Mouse (Mus musculus) retina, postnatal 1 day (tissue): ENCODE measurements around the gene Ehd1.

Experiments
- DNase-seq: peaks from one replicate; pipeline ENCODE4 v3.0.0-alpha.2; 2012

Gene Ehd1

DNA sequence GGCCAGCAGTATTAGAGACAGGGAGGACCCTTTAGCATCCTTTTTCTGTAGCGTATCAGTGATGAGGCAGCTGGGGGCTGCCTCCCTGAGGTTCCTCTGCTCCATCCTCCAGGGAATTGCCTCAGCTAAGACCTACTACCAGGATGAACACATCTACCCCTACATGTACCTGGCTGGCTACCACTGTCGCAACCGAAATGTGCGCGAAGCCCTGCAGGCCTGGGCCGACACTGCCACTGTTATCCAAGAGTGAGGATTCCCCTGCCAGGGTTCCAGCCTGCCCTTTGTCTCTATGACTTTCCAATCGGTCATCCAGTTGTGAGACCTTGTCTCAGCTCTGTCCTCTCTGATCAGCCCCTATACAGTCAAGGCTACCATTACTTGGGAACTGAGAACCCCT is 61.6 kb downstream of the Ehd1 start:
- DNase-seq = no peak

DNA sequence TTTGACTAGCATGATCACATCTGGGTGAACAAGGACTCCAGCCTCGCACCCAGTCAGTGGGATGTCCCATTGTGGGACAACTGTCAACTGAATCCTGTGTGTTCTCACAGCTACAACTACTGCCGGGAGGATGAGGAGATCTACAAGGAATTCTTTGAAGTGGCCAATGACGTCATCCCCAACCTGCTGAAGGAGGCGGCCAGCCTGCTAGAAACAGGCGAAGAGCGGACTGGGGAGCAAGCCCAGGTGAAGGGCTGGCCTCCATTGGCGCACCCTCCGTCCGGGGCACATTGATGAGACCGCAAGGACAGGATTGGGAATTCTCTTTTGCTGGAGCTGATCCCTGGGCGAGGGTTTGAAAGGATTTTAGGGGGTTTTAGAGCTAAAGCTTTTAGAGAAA is 62.2 kb downstream of the Ehd1 start:
- no peak for DNase-seq

DNA sequence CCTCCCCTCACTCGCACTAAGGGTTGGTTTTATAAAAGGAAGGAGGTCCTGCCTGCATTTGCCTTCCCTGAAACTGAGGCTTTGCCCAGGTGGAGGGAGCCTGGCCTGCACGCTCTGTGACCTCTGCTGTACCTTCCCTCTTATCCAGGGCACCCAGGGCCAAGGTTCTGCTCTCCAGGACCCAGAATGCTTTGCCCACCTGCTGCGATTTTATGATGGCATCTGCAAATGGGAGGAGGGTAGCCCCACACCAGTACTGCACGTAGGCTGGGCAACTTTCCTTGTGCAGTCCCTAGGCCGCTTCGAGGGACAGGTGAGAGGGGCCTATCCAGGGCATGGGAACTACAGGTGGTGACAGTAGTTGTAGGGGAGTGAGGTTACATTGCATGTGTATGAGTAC is 62.7 kb downstream of the Ehd1 start:
- DNase-seq = no peak

DNA sequence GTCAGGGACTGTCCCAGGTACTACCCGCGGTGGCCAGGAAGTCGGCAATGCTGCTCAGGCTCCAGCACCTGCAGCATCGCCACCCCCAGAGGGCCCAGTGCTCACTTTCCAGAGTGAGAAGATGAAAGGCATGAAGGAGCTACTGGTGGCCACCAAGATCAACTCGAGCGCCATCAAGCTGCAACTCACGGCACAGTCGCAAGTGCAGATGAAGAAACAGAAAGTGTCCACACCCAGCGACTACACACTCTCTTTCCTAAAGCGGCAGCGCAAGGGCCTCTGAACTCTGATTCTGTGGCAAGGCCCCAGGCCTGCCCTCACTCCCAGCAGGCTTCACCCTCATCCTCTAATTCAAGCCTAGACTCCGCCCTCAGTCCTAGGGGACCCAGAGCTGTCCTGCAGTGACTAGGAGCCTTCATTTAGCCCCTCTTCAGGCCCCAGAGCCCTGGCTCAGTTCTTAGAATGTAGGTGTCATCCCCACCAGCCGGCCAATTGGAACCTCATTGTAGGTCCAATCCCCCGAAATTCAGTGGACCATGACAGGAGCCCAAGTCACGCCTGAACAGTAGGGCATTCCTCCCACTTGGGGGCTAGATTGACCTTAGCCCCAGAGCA is 63.5 kb downstream of the Ehd1 start:
- DNase-seq = no peak

DNA sequence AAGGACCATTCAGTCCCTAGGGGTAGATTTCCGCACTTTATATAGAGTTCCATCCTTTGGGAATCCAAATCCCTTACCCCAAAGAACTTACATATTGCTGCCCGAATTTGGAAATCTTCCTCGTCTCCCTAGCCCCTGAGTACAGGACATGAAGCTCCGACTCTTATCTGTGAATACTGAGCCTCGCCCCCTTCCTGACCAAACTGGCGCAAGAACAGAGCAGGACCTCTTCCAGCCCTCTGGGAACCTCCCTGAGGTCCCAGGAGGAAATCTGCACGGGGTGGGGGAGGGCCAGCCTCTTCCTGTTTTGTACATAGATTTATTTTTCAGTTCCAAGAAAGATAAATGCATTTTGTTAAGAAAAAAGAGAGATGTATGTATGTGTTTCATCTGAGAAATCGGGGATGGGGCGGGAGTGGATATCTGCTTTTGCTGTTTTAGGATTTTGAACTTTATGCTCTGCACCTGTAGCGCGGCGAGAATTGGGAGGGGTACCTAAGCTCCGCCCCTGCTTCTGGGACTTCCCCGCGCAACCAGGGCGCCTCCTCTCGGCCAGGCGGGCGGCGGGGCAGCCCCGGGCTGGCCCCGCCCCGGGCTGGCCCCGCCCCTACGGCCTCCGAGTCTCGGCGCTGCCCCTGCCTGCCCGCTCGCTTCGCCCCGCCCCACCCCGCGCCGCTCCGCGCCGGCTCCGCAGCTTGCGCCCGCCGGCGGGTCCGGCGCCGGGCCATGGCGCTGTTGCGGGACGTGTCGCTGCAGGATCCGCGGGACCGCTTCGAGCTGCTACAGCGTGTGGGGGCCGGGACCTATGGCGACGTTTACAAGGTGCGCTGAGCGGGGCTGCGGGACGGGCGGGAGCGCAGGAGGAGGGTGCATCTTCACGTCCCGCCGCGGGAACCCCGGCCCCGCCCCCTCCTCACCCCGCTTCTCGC is 64.3 kb downstream of the Ehd1 start, which contains the start of gene Map4k2:
Gene Map4k2, plus strand, starts transcription at position 612 of the 929 bp plus-strand sequence.
- DNase-seq = peak; percentile 83

DNA sequence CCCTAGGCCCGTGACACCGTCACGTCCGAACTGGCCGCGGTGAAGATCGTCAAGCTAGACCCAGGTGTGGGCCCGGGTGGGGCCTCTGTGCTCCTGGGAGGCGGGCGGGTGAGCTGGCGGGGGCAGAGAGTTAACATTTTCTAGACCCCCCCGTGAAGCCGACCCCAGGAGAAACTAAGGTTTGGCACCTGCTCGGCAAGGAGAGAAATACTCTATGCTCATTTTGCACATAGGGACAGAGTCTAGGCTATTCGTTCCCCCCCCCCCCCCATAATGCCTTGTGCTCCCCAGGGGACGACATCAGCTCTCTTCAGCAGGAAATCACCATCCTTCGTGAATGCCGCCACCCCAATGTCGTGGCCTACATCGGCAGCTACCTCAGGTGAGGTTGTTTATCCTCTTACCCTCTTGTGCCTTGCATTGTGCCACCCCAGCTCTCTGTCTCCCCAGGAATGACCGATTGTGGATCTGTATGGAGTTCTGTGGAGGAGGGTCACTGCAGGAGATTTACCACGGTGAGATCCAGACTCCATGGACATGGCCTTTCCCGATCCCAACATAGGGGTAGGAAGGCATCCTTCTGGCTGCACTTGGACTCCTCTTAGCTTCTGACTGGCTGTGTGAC is 65.0 kb downstream of the Ehd1 start:
- no peak for DNase-seq

DNA sequence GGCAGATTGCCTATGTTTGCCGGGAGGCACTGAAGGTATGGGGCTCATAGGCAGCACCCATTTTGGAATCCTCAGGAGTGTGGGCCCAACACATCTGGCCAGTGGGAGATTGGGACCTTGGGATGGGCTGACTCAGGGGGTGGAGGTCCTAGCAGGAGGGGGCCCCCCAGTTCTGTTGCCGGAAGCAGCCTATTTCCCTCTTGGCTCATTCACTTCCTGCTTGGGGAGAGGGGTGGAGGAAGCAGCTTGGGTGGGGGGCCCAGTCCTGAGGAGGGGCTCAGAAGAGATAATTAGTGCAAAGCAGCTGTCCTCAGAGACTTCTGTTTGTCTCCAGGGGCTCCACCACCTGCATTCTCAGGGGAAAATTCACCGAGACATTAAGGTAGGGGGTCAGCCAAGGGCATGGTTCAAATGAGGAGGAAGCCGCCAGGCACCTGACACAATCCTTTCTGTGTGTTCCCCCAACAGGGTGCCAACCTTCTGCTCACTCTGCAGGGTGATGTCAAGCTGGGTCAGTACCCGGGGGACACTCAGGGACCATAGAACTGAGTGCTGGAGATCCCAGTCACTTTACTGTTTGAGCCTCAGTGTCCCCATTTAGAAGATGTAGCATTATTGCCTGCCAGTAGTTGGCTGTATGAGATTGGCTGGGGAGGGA is 65.9 kb downstream of the Ehd1 start:
- DNase-seq = no peak

DNA sequence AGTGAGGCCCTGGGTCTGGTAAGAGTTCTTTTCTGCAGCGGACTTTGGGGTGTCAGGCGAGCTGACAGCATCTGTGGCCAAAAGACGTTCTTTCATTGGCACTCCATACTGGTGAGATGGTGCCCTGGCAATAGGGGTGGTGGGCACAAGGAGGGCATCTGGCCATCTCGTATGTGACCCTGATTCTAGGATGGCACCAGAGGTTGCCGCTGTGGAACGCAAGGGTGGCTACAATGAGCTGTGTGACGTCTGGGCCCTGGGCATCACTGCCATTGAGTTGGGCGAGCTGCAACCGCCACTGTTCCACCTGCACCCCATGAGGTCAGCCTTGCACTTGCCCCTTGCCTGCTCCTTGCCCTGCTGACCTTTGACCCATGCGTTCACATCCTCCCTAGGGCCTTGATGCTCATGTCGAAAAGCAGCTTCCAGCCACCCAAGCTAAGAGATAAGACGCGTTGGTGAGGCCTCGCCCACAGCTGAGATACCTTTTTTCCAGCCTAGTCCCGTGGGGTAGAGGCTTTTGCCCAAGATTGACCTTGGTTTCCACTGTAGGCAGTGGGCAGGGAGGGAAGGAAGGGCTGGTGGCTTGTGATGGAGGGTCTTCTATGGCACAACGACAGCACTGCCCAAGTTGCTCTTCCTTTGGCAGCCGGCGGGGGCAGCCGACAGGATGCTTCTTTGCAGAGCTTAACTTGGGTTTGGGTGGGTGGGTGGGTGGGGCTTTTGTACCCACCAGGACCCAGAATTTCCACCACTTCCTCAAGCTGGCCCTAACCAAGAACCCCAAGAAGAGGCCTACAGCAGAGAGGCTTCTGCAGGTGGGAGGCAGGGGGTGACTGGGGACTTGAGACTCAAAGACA is 66.8 kb downstream of the Ehd1 start:
- no peak for DNase-seq

DNA sequence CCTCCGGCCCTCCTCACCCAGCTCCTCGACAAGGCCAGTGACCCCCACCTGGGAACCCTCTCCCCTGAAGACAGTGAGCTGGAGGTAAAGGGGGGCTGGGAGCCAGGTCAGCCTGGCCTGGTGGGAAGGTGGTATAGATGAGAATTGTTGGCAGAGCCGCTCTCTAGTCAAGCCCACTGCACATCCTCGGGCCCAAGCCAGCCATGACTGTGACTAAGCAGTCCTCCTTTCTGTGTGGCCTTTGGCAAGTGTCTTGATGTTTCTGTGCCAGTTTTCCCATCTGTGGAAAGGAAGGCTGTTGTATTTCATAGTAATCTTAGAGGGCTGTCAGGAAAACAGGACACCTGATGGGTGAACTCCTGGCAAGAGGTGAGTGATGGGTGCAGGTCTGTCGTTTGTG is 67.5 kb downstream of the Ehd1 start:
- DNase-seq = no peak

DNA sequence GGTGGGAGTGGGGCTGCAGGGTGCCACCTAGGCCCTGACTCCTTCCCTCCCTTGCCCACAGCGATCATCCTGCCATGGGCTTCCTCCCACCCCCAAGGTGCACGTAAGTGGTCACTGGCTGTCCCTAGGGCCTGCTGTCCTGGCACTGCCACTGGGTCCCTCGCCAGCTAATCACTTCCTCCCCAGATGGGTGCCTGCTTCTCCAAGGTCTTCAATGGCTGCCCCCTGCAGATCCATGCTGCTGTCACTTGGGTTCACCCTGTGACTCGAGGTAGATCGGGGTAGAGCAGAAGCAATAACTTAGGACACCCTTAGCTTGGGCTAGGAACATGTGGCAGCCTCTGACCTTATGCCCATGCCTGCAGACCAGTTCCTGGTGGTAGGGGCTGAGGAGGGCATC is 69.5 kb downstream of the Ehd1 start:
- DNase-seq = no peak

DNA sequence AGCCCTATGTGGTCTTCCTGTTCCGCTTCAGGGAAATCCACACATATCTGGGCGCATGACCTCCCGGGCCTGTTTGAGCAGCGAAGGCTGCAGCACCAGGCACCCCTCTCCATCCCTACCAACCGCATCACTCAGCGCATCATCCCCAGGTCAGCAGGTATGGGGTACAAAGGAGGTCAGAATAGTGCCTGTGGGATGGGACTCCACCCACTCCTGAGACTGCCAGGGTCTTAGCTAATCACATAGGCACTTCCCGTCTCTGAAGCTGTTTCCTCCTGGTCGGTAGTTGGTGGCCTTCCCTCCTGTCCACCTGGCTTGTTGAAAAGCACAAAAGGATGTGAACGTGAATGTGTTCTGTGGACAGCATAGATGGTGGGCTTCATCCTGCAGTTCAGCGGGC is 70.1 kb downstream of the Ehd1 start:
- DNase-seq = no peak

DNA sequence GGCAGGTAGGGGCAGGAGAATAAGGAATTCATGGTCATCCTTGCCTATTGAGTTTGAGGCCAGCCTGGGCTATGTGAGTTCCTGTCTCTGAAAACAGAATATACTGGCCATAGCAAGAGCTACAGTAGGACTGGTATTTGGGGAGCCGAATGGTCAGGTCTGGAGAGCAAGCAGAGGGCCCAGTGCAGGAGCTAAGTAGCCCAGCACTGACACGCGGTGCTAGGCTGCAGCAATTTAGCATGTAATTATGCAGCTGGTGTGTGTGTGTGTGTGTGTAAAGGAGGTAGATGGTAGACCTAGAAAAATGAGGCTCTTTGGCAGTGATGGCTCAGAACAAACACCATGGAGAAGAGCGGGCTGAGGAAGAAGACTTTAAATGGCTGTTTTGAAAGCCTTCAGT is 71.1 kb downstream of the Ehd1 start:
- no peak for DNase-seq

DNA sequence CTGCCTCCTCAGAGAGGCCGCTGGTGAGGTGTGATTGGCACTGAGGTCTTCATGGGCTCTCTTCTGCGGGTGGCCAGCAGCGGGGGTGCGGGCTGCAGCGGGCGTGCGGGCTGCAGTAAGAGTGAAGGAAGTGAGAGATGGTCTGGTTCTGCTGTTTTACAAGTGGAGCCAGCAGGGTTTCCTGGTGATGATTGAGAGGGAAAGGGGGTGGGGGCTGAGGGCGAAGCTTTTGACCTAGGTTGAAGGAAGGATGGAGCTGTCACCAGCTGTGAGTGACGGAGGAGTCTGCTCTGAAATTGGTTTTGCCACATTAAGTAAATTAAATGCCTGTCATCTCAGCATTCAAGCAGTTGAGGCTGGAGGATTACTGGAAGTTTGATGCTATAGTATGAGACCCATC is 72.2 kb downstream of the Ehd1 start:
- no peak for DNase-seq

DNA sequence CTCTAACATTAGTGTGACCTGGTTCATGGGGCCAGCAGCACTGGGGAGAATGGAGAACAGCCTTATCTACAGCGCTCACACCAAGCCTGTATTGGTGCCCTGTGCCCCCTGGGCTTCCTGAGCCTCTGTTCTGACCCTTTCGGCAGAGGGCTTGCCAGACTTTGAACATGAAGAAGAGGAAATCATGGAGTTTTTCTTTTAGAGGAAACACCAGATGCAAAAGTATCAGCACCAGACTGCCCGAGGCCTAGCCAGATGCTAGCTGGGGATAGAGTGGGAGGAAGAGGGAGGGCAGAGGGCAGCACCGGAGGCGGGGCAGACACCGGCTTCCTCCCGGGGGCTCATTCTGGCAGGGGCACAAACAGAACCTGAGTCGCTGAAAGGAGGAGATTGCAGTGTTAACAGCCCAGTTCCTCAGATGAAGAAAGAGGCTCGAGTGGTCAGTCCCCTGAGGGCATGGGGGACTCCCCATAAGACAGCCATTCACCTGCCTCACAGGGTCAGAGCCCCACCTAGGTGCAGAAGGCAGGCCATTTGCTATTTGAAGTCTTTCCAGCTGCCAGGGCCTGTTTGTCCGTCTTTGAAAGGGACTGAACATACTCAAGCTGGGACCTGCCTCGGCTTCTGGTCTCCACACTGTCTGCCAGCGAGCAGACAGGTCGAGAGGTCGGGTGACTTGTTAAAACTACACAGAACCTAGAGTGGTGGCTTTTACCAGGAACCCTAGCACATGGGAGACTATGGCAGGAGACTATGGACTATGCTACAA is 72.9 kb downstream of the Ehd1 start:
- DNase-seq = no peak
